Mouse (Mus musculus) myocyte (in vitro differentiated cells): ENCODE measurements around the gene Homer2. TPM values are rescaled to one million over a fixed set of nuclear protein-coding genes. Genes with fewer than 3 reads are reported as not detected.
A peak's percentile ranks its signal among the peaks of the same experiment; 100 is the strongest.

ENCODE experiments used
- H3K27me3 ChIP-seq: one replicate; pipeline ENCODE4 v1.6.1; 2011; ENCODE audit not compliant: control insufficient read depth, insufficient read depth, insufficient read length
- H3K36me3 ChIP-seq: one replicate; pipeline ENCODE4 v1.6.1; 2011; ENCODE audit not compliant: control insufficient read depth, insufficient read depth
- H3K4me2 ChIP-seq: one replicate; pipeline ENCODE4 v1.6.1; 2011; ENCODE audit warnings: low read depth, control low read depth
- H3K4me3 ChIP-seq: one replicate; pipeline ENCODE4 v1.5.1; 2011; ENCODE audit warnings: mild to moderate bottlenecking, control low read depth, moderate library complexity
- H3K79me2 ChIP-seq: one replicate; pipeline ENCODE4 v1.6.1; 2011; ENCODE audit not compliant: control insufficient read depth, insufficient read depth
- H3ac ChIP-seq: one replicate; pipeline ENCODE4 v1.6.1; 2011; ENCODE audit not compliant: control insufficient read depth, insufficient read length
- CEBPB ChIP-seq: IDR thresholded peaks from 2 replicates; pipeline ENCODE4 v1.6.1; 2011; ENCODE audit warnings: mild to moderate bottlenecking, moderate library complexity; ENCODE audit not compliant: poor library complexity, insufficient read depth, severe bottlenecking
- E2F4 ChIP-seq: IDR thresholded peaks from one replicate; pipeline ENCODE4 v1.6.1; 2011; ENCODE audit warnings: mild to moderate bottlenecking, control low read depth, moderate library complexity; ENCODE audit not compliant: insufficient read depth
- MAX ChIP-seq: IDR thresholded peaks from one replicate; pipeline ENCODE4 v1.6.1; 2011; ENCODE audit warnings: low read depth, mild to moderate bottlenecking, control low read depth
- MYOD1 ChIP-seq, 3 experiments: IDR thresholded peaks; one replicate each; pipeline ENCODE4 v1.6.1; 2011; ENCODE audit warnings: control low read depth in 2 of 3, low read depth in 2 of 3, mild to moderate bottlenecking in 2 of 3, moderate library complexity in 1 of 3; ENCODE audit not compliant: insufficient read length in 2 of 3, control insufficient read depth in 1 of 3
- MYOG ChIP-seq, 3 experiments: IDR thresholded peaks; one replicate each; pipeline ENCODE4 v1.6.1; 2011; ENCODE audit warnings: control low read depth in 2 of 3, low read depth in 2 of 3, mild to moderate bottlenecking in 2 of 3; ENCODE audit not compliant: insufficient read length in 2 of 3, control insufficient read depth in 1 of 3, insufficient read depth in 1 of 3
- POLR2A ChIP-seq: IDR thresholded peaks from one replicate; pipeline ENCODE4 v1.6.1; 2011; ENCODE audit warnings: low read depth, mild to moderate bottlenecking, control low read depth, moderate library complexity; ENCODE audit not compliant: insufficient read length
- POLR2AphosphoS2 ChIP-seq: IDR thresholded peaks from one replicate; pipeline ENCODE4 v1.6.1; 2011; ENCODE audit warnings: low read depth, control low read depth; ENCODE audit not compliant: insufficient read length
- REST ChIP-seq: IDR thresholded peaks from one replicate; pipeline ENCODE4 v1.6.1; 2011; ENCODE audit warnings: mild to moderate bottlenecking, control low read depth, moderate library complexity; ENCODE audit not compliant: insufficient read depth, insufficient read length
- SRF ChIP-seq: IDR thresholded peaks from one replicate; pipeline ENCODE4 v1.6.1; 2011; ENCODE audit warnings: low read depth; ENCODE audit not compliant: control insufficient read depth, insufficient read length
- TCF12 ChIP-seq: IDR thresholded peaks from one replicate; pipeline ENCODE4 v1.6.1; 2011; ENCODE audit warnings: mild to moderate bottlenecking, control low read depth; ENCODE audit not compliant: poor library complexity, insufficient read depth, severe bottlenecking
- TCF3 ChIP-seq: IDR thresholded peaks from one replicate; pipeline ENCODE4 v1.6.1; 2011; ENCODE audit warnings: low read depth, control low read depth; ENCODE audit not compliant: insufficient read length
- USF1 ChIP-seq: IDR thresholded peaks from one replicate; pipeline ENCODE4 v1.6.1; 2011; ENCODE audit warnings: low read depth, mild to moderate bottlenecking, control low read depth, moderate library complexity
- polyA plus RNA-seq: library from polyadenylated mRNA; unstranded; fragments of >200 nt; fragmentation: generic; extraction: Trizol; gene quantifications from one replicate; pipeline ENCODE4 v1.2.1, GENCODE M21; 2012; ENCODE audit warnings: missing spikeins

Homer2 gene
- polyA plus RNA-seq, 1 experiment: not detected

DNA sequence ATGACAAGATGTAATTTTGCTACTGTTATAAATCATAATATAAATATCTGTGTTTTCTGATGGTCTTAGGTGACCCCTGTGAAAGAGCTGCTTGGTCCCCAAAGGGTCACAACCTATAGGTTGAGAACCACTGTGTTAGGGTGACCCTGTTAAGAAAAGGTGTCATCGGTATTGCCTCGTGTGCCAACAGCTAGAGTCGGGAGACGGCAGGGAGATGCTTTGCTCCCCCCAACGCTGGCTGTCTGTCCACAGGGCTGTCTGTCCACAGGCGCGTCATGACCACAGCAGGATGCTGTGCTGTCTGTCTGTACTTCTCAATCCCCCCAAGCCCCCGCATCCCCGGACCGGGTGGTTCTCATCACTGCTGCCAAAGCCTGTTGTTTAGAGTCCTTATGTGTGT lies 131.7 kb downstream of the Homer2 start:
- Histone ChIP-seq H3K27me3 (no peaks in the 10 kb centered on the region), H3K79me2 (peaks cover 5% of the 10 kb centered on the region), H3K36me3 (peaks cover 6% of the 10 kb centered on the region), H3ac (no peak overlapping the region), H3K4me2 (no peak overlapping the region), H3K4me3 (no peak overlapping the region)
- no peak for TF ChIP-seq SRF
- TF ChIP-seq REST: no peak
- no peak for TF ChIP-seq POLR2A
- TF ChIP-seq MAX: no peak
- TF ChIP-seq USF1: no peak
- TF ChIP-seq TCF12: no peak
- TF ChIP-seq E2F4: no peak
- TF ChIP-seq CEBPB: no peak
- TF ChIP-seq MYOG (IDR thresholded peaks at IDR 0.05; ENCODE audit: control insufficient read depth in 1 of 3, insufficient read depth in 1 of 3, insufficient read length in 2 of 3, low read depth in 2 of 3): no peak
- no peak for TF ChIP-seq POLR2AphosphoS2
- TF ChIP-seq TCF3: no peak
- no peak for TF ChIP-seq MYOD1 (IDR thresholded peaks at IDR 0.05; ENCODE audit: control insufficient read depth in 1 of 3, insufficient read length in 2 of 3, low read depth in 2 of 3)

GRCm38 (mm10) chr7:81573821-81574220 lies 133.5 kb downstream of the Homer2 start:
- Histone ChIP-seq H3K4me3 (no peak overlapping the region), H3K36me3 (peaks cover 6% of the 10 kb centered on the region), H3K27me3 (no peaks in the 10 kb centered on the region), H3K79me2 (peaks cover 5% of the 10 kb centered on the region), H3K4me2 (peak overlapping the region; percentile 78), H3ac (no peak overlapping the region)
- TF ChIP-seq SRF (no peak), REST (no peak), E2F4 (no peak), USF1 (no peak), TCF12 (no peak), MYOG (IDR thresholded peaks at IDR 0.05; ENCODE audit: control insufficient read depth in 1 of 3, insufficient read depth in 1 of 3, insufficient read length in 2 of 3, low read depth in 2 of 3) (no peak), POLR2AphosphoS2 (no peak), POLR2A (no peak), CEBPB (no peak), MYOD1 (IDR thresholded peaks at IDR 0.05; ENCODE audit: control insufficient read depth in 1 of 3, insufficient read length in 2 of 3, low read depth in 2 of 3) (no peak), TCF3 (no peak), MAX (no peak)

- no peak for TF ChIP-seq MYOD1 (IDR thresholded peaks at IDR 0.05; ENCODE audit: control insufficient read depth in 1 of 3, insufficient read length in 2 of 3, low read depth in 2 of 3)
- no peak for TF ChIP-seq MAX
- TF ChIP-seq REST: no peak
- TF ChIP-seq TCF3: no peak
- no peak for TF ChIP-seq POLR2AphosphoS2
- no peak for TF ChIP-seq MYOG (IDR thresholded peaks at IDR 0.05; ENCODE audit: control insufficient read depth in 1 of 3, insufficient read depth in 1 of 3, insufficient read length in 2 of 3, low read depth in 2 of 3)
- no peak for TF ChIP-seq E2F4
- no peak for TF ChIP-seq SRF
- no peak for TF ChIP-seq TCF12
- no peak for TF ChIP-seq CEBPB
- no peak for TF ChIP-seq POLR2A
- H3ac ChIP-seq: no peak overlapping the region
- peak overlapping the region; percentile 78 for H3K4me2 ChIP-seq
- peaks cover 6% of the 10 kb centered on the region for H3K36me3 ChIP-seq
- no peaks in the 10 kb centered on the region for H3K27me3 ChIP-seq
- H3K4me3 ChIP-seq: peak overlapping the region; percentile 32
- peaks cover 5% of the 10 kb centered on the region for H3K79me2 ChIP-seq
Observed at GRCm38 (mm10) chr7:81573397-81573796, 133.9 kb downstream of the Homer2 start.

DNA sequence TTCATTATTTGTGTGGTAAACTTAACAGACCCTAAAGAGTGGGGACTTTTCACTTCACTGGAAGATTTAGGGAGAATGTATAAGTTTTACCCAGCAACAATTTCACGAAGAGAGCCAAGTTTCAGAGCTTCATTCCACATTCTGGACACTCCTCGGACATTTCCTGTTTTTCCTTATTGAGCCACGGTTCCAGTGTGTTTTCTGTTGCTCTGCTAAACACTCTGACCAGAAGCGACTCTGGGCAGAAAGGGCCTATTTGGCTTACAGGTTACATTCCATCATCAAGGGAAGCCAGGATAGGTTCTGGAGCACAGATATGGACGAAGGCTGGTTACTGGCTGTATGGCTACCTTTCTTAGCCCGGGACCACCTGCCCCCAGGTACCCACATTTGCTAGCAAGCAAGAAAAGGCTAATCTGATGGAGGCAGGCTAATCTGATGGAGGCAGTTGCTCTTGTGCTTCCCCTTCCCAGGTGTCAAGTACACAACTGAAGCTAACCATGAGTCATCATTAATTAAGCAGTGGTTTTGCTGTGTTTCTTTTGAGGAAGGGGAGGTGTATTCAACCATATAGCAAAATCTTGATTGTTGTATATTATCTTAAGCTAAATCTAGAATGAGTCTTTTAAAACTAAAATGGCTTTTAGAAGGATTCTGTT lies 134.6 kb downstream of the Homer2 start:
- Histone ChIP-seq H3K36me3 (peaks cover 6% of the 10 kb centered on the region), H3K27me3 (no peaks in the 10 kb centered on the region), H3ac (no peak overlapping the region), H3K4me2 (peak overlapping the region; percentile 78), H3K79me2 (peaks cover 5% of the 10 kb centered on the region), H3K4me3 (peak overlapping the region; percentile 32)
- TF ChIP-seq REST: no peak
- no peak for TF ChIP-seq E2F4
- TF ChIP-seq CEBPB: no peak
- TF ChIP-seq MAX: no peak
- TF ChIP-seq TCF3: no peak
- no peak for TF ChIP-seq SRF
- TF ChIP-seq TCF12: no peak
- TF ChIP-seq USF1: no peak
- TF ChIP-seq MYOD1 (IDR thresholded peaks at IDR 0.05; ENCODE audit: control insufficient read depth in 1 of 3, insufficient read length in 2 of 3, low read depth in 2 of 3): no peak
- no peak for TF ChIP-seq MYOG (IDR thresholded peaks at IDR 0.05; ENCODE audit: control insufficient read depth in 1 of 3, insufficient read depth in 1 of 3, insufficient read length in 2 of 3, low read depth in 2 of 3)
- no peak for TF ChIP-seq POLR2AphosphoS2
- TF ChIP-seq POLR2A: no peak
